Mouse (Mus musculus): ENCODE measurements around the gene Naa25. TPM values are rescaled to one million over a fixed set of nuclear protein-coding genes. Genes with fewer than 3 reads are reported as not detected.

Gene Naa25
- total RNA-seq, 2 experiments from 2014 or later, result 42.9 to 43.3 TPM

- no peak overlapping the region for H3K4me3 ChIP-seq
- TF ChIP-seq CTCF (IDR thresholded peaks at IDR 0.05), result no peak
- H3K27ac ChIP-seq, result no peak overlapping the region
- DNase-seq (ENCODE audit: extremely low spot score in 1 of 2, low spot score in 2 of 2), result no peak
- intact Hi-C loops (cut with DNase I), result no loop called here
Measured at GRCm38 (mm10) chr5:121461339-121462170, 63.8 kb downstream of the Naa25 start.

- no peak for DNase-seq (ENCODE audit: extremely low spot score in 1 of 2, low spot score in 2 of 2)
- TF ChIP-seq CTCF (IDR thresholded peaks at IDR 0.05), result no peak
- intact Hi-C loops (cut with DNase I), result no loop called here
- no peak overlapping the region for H3K27ac ChIP-seq
- no peak overlapping the region for H3K4me3 ChIP-seq
Measured at GRCm38 (mm10) chr5:121462171-121462502, 64.4 kb downstream of the Naa25 start.

GRCm38 (mm10) chr5:121462967-121463366 is 65.2 kb downstream of the Naa25 start:
- no peak overlapping the region for H3K27ac ChIP-seq
- no peak for TF ChIP-seq CTCF (IDR thresholded peaks at IDR 0.05)
- no peak for DNase-seq (ENCODE audit: extremely low spot score in 1 of 2, low spot score in 2 of 2)
- intact Hi-C loops (cut with DNase I), result no loop called here
- no peak overlapping the region for H3K4me3 ChIP-seq

GRCm38 (mm10) chr5:121463601-121464250 is 66.0 kb downstream of the Naa25 start:
- Histone ChIP-seq H3K4me3 (no peak overlapping the region), H3K27ac (no peak overlapping the region)
- DNase-seq (ENCODE audit: extremely low spot score in 1 of 2, low spot score in 2 of 2), result no peak
- intact Hi-C loops (cut with DNase I), result no loop called here
- TF ChIP-seq CTCF (IDR thresholded peaks at IDR 0.05), result no peak

GRCm38 (mm10) chr5:121469566-121469965 is 71.8 kb downstream of the Naa25 start:
- TF ChIP-seq CTCF (IDR thresholded peaks at IDR 0.05), result no peak
- intact Hi-C loops (cut with DNase I), result no loop called here

GRCm38 (mm10) chr5:121472411-121472810 is 74.7 kb downstream of the Naa25 start:
- intact Hi-C loops (cut with DNase I), result no loop called here
- TF ChIP-seq CTCF (IDR thresholded peaks at IDR 0.05), result no peak
- DNase-seq (ENCODE audit: extremely low spot score in 1 of 2, low spot score in 2 of 2), result no peak

More at GRCm38 (mm10) chr5:121469566-121469965, 71.8 kb downstream of the Naa25 start:
- H3K27ac ChIP-seq, result no peak overlapping the region
- H3K4me3 ChIP-seq, result no peak overlapping the region
- DNase-seq (ENCODE audit: extremely low spot score in 1 of 2, low spot score in 2 of 2), result no peak

GRCm38 (mm10) chr5:121474610-121475009 is 76.9 kb downstream of the Naa25 start:
- intact Hi-C loops (cut with DNase I), result no loop called here
- TF ChIP-seq CTCF (IDR thresholded peaks at IDR 0.05), result no peak
- no peak for DNase-seq (ENCODE audit: extremely low spot score in 1 of 2, low spot score in 2 of 2)
- Histone ChIP-seq H3K27ac (no peak overlapping the region), H3K4me3 (no peak overlapping the region)

More at GRCm38 (mm10) chr5:121472411-121472810, 74.7 kb downstream of the Naa25 start:
- Histone ChIP-seq H3K4me3 (no peak overlapping the region), H3K27ac (no peak overlapping the region)

- intact Hi-C loops (cut with DNase I), result no loop called here
- Histone ChIP-seq H3K27ac (no peak overlapping the region), H3K4me3 (no peak overlapping the region)
- DNase-seq (ENCODE audit: extremely low spot score in 1 of 2, low spot score in 2 of 2), result no peak
- no peak for TF ChIP-seq CTCF (IDR thresholded peaks at IDR 0.05)
Measured at GRCm38 (mm10) chr5:121476040-121476439, 78.3 kb downstream of the Naa25 start.

GRCm38 (mm10) chr5:121477680-121478079 is 79.9 kb downstream of the Naa25 start:
- intact Hi-C loops (cut with DNase I), result no loop called here
- no peak overlapping the region for H3K27ac ChIP-seq
- DNase-seq (ENCODE audit: extremely low spot score in 1 of 2, low spot score in 2 of 2), result no peak
- no peak overlapping the region for H3K4me3 ChIP-seq
- TF ChIP-seq CTCF (IDR thresholded peaks at IDR 0.05), result peak; percentile 81

GRCm38 (mm10) chr5:121484801-121485200 is 87.1 kb downstream of the Naa25 start:
- no peak for TF ChIP-seq CTCF (IDR thresholded peaks at IDR 0.05)
- DNase-seq (ENCODE audit: extremely low spot score in 1 of 2, low spot score in 2 of 2), result no peak
- intact Hi-C loops (cut with DNase I), result no loop called here
- Histone ChIP-seq H3K4me3 (no peak overlapping the region), H3K27ac (no peak overlapping the region)

GRCm38 (mm10) chr5:121493305-121493704 is 95.6 kb downstream of the Naa25 start:
- DNase-seq (ENCODE audit: extremely low spot score in 1 of 2, low spot score in 2 of 2), result peak in 1 of 2 experiments; percentile 64
- no peak for TF ChIP-seq CTCF (IDR thresholded peaks at IDR 0.05)
- Histone ChIP-seq H3K27ac (no peak overlapping the region), H3K4me3 (no peak overlapping the region)
- intact Hi-C loops (cut with DNase I), result no loop called here

Other genes with a start within 250 kb of the Naa25 start
- gene Ptpn11, start 206.5 kb upstream of the Naa25 start, total RNA-seq (2021), result 10 to 100 TPM; 95.4 to 96.8 TPM
- 100 to 1,000 TPM; 412 to 420 TPM for gene Rpl6, start 193.5 kb upstream of the Naa25 start, total RNA-seq (2021)
- 100 to 1,000 TPM; 186 to 205 TPM for gene Hectd4, start 177.7 kb upstream of the Naa25 start, total RNA-seq (2021)
- gene Trafd1, start 12.3 kb upstream of the Naa25 start, total RNA-seq (2021), result 10 to 100 TPM; 78.9 to 81.2 TPM
- 1 to 10 TPM; 7.5 to 8.7 TPM for gene Tmem116, start 54.0 kb downstream of the Naa25 start, total RNA-seq (2021)
- 100 to 1,000 TPM; 129 to 136 TPM for gene Erp29, start 54.6 kb downstream of the Naa25 start, total RNA-seq (2021)
- gene Adam1b, start 105.5 kb downstream of the Naa25 start, total RNA-seq (2021), result under 1 TPM in 1 of 2 experiments, not detected in 1; 0.12 TPM
- gene Adam1a, start 147.5 kb downstream of the Naa25 start, total RNA-seq (2021), result 10 to 100 TPM; 12.1 to 14.9 TPM
- under 1 TPM in 1 of 2 experiments, not detected in 1; 0.98 TPM for gene Gm42878, start 147.5 kb downstream of the Naa25 start, total RNA-seq (2021)
- 10 to 100 TPM; 60.1 to 75.3 TPM for gene Mapkapk5, start 148.0 kb downstream of the Naa25 start, total RNA-seq (2021)
- 100 to 1,000 TPM; 111 to 120 TPM for gene Aldh2, start 195.9 kb downstream of the Naa25 start, total RNA-seq (2021)
- 1 to 10 TPM; 6.1 to 6.9 TPM for gene Acad12, start 221.0 kb downstream of the Naa25 start, total RNA-seq (2021)